Mouse (Mus musculus) naive thymus-derived CD4-positive, alpha-beta T cell, adult 5 months (primary cell): Measurements from ENCODE around the gene Hps6. TPM values are rescaled to one million over a fixed set of nuclear protein-coding genes. Genes with fewer than 3 reads are reported as not detected.

Source experiments
- polyA plus RNA-seq: library from polyadenylated mRNA; unstranded; fragments of 100-300 nt; shearing (Covaris generic); gene quantifications from one replicate; pipeline ENCODE4 v1.2.1, GENCODE M21; 2017

Hps6 gene
- 5.8 TPM for polyA plus RNA-seq

DNA sequence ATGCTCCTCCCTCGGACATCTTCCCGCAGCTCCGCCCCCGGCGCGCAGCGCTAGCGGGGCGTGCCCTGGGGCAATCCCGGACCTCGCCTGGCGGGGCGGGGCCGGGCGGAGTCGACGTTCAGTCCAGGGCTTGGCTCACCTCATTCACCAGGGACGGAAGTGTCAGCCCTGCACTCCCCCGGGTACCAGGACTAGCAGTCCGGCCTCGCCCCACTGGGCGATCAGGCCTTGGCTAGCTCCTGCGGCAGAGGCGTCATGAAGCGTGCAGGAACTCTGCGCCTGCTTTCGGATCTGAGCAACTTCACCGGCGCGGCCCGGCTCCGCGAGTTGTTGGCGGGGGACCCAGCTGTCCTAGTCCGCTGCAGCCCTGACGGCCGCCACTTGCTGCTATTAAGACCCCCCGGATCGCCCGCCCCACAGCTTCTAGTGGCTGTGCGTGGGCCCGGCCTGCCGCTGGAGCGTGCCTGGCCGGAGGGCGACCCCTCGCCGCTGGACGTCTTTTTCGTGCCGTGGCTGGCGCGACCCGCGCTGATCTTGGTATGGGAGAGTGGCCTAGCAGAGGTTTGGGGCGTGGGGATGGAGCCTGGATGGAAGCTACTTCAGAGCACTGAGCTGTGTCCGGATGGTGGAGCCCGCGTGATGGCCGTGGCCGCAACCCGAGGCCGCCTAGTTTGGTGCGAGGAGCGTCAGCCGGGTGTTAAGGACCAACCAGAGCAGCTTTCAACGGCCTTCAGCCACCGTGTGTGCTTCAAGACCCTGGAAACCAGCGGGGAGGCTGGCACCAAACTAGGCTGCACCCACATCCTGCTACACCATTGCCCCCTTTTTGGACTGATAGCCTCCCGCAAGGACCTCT, at the start of gene Hps6:
Gene Hps6 (plus strand): TSS at position 138 of the 856 bp plus-strand sequence.

DNA sequence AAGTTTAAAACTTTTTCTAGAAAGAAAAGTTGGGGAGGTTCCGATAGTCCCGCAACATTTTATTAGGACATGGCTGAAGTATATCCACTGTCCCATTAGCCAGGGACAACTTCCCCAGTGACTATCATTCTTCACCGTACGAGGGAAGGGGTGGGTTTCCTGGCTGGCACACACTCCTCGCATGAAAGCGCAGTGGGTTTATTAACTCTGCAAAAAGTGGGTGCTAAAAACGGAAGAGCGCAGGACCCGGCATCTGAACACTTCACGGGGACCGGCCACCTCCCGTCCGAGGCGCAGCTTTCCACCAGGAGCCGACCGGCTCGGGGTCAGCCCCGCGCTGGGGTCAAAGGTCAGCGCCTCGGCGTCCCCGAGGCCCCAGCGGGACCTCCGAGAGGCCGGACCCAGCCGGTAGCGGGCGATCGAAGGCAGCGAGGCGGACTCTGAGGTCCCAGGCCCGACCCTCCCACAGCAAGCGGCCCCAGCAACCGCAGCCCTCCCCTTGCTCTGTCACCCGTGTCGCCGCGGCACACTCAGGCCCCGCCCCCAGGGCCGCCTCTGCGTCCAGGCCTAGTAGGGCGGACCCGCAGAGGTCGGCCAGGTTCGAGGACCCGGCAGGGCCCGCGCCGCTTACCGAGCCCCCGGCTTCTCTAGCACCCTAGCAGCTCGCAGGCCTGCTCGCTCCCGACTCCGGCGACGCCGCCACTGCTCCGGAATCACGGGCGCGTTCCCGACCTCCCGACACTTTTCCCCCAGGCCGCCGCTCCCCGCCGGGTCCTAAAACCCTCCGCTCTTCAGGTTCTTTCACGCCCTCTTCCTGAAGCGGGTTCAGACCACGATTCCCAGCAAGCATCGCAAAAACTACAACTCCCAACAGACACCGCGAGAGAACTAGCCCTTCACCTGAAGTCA, 5.3 kb upstream of the Hps6 start, which contains the start of gene Armh3:
Gene Armh3 (minus strand): TSS at position 704 of the 909 bp plus-strand sequence.

DNA sequence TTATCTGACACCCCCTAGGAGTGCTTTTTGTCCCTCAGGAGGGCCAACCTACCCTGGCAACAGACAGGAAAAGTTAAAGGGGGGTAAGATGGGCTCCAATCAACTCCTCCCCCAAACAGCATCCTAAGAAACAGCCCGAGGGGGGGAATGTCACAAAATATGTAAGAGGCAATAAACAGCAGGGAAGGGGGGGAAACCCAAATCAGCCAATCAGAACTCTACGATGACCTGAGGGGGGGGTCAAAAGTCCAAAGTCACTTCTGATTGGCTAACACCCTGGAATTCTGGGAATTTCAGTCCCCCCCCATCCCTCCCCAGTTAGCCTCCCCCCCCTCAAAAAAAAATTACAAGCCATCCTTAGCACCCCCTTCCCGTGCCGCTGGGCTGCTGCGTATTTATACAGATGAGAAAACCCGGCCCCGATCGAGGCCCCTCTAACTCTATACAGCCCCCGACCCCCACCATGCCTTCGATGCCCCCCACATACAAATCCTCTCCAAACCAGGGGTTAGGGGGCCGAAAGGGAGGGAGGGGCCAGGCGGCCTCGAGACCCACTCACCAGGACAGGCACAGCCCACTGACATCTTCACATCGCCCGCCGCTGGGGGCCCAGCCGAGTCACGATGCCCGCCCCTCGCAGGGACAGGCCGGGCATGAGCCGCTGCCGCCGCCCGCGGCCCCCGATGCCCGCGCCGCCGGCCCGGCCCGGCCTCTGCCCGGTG, 41.1 kb downstream of the Hps6 start, which contains the start of gene Pprc1:
Gene Pprc1 (plus strand): TSS at position 616 of the 722 bp plus-strand sequence.

DNA sequence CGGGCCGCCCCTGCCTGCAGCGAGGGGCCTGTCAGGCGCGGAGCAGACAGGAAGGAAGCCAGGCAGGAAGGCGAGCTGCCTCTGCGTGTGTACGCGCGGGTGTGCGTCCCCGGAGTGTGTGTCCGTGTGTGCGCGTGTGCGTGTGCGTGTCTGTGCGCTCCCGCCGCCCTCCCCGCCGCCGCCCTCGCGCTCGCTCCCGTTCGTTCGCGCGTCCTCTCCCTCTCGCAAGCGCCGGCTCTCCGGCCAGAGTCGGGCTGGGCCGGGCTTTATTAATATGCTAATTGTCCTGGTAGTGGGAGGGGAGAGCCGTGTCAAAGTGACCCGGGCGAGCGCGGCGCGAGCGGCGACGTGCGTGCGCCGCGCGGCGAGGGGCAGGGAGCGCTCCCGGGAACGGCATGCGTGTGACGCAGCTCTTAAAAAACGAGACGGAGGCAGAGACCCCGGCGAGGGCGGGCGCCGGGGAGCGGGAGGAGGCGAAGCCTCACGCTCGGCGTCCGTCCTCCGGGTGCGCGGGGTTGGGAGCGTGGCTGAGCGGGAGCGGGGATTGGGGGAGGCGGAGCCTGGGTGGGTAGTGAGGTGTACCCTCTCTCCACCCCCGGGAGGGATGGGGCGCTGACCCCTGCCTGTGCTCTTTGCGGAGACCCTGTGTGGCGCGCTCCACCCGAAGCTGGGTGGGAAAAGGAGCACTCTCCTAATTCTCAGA, 41.8 kb downstream of the Hps6 start, which contains the start of gene Ldb1:
Gene Ldb1 (minus strand): TSS at position 222 of the 703 bp plus-strand sequence.

Other genes with a start within 250 kb of the Hps6 start
- gene Mgea5, start 219.7 kb upstream of the Hps6 start, polyA plus RNA-seq, result 382 TPM
- 13.7 TPM for gene Kcnip2, start 187.4 kb upstream of the Hps6 start, polyA plus RNA-seq
- 14.8 TPM for gene Armh3, start 5.0 kb upstream of the Hps6 start, polyA plus RNA-seq
- 67.9 TPM for gene Pprc1, start 41.4 kb downstream of the Hps6 start, polyA plus RNA-seq
- gene Ldb1, start 41.7 kb downstream of the Hps6 start, polyA plus RNA-seq, result 317 TPM
- 114 TPM for gene Nolc1, start 72.4 kb downstream of the Hps6 start, polyA plus RNA-seq
- not detected for gene Elovl3, start 128.4 kb downstream of the Hps6 start, polyA plus RNA-seq
- not detected for gene Pitx3, start 144.8 kb downstream of the Hps6 start, polyA plus RNA-seq
- gene Gbf1, start 149.0 kb downstream of the Hps6 start, polyA plus RNA-seq, result 63.1 TPM